Mouse (Mus musculus) midbrain, embryonic 16.5 days (tissue): ENCODE results near the gene Def6. TPM values are rescaled to one million over a fixed set of nuclear protein-coding genes. Genes with fewer than 3 reads are reported as not detected.
A peak's percentile ranks its signal among the peaks of the same experiment; 100 is the strongest.

Experiments
- ATAC-seq: fragments of 200-750 bp; cut with Nextera tagmentation; 2 replicates; pipeline ENCODE4 v1.8.0; 2017; ENCODE audit warnings: moderate TSS enrichment
- H3K27ac ChIP-seq: fragments of 300-500 bp; sonication (generic); 2 replicates; pipeline ENCODE4 v1.5.1; 2014; ENCODE audit warnings: mild to moderate bottlenecking, low read length, mixed read lengths
- H3K27me3 ChIP-seq: fragments of 300-500 bp; sonication (generic); 2 replicates; pipeline ENCODE4 v1.6.1; 2014; ENCODE audit warnings: low read depth, low read length, mixed read lengths; ENCODE audit not compliant: control insufficient read depth, insufficient read depth
- H3K36me3 ChIP-seq: fragments of 300-500 bp; sonication (generic); 2 replicates; pipeline ENCODE4 v1.6.1; 2014; ENCODE audit warnings: mild to moderate bottlenecking, low read length, moderate library complexity, mixed read lengths; ENCODE audit not compliant: control insufficient read depth, insufficient read depth
- H3K4me1 ChIP-seq: fragments of 300-500 bp; sonication (generic); 2 replicates; pipeline ENCODE4 v1.6.1; 2014; ENCODE audit warnings: mild to moderate bottlenecking, low read length, mixed read lengths; ENCODE audit not compliant: control insufficient read depth, insufficient read depth
- H3K4me2 ChIP-seq: fragments of 300-500 bp; sonication (generic); 2 replicates; pipeline ENCODE4 v1.6.1; 2014; ENCODE audit warnings: mild to moderate bottlenecking, low read length, mixed read lengths
- H3K4me3 ChIP-seq: fragments of 300-500 bp; sonication (generic); 2 replicates; pipeline ENCODE4 v1.5.1; 2014; ENCODE audit warnings: low read depth, mild to moderate bottlenecking, low read length, moderate library complexity, mixed read lengths
- H3K9ac ChIP-seq: fragments of 300-500 bp; sonication (generic); 2 replicates; pipeline ENCODE4 v1.6.1; 2014; ENCODE audit warnings: low read depth, low read length, mixed read lengths
- H3K9me3 ChIP-seq: fragments of 300-500 bp; sonication (generic); replicated peaks from 2 replicates; pipeline ENCODE4 v1.6.1; 2014; ENCODE audit warnings: mild to moderate bottlenecking, low read length, mixed read lengths; ENCODE audit not compliant: control insufficient read depth, poor library complexity, severe bottlenecking
- WGBS: fragments of 180-500 bp; shearing (Covaris S2); extraction: QIAGEN DNeasy Blood & Tissue Kit; methylation state at CpG from one replicate; pipeline ENCODE4 v1.1.7; 2014; 5-methylcytosine and 5-hydroxymethylcytosine counted together
- polyA plus RNA-seq: library from polyadenylated mRNA; unstranded; fragments of >200 nt; fragmentation: Nextera tagmentation; extraction: Ambion mirVana; gene quantifications from 2 replicates; pipeline ENCODE4 v1.2.1, GENCODE M21; 2015

Def6 gene
- polyA plus RNA-seq, 1 experiment from 2014 or later = 6.8 TPM

DNA sequence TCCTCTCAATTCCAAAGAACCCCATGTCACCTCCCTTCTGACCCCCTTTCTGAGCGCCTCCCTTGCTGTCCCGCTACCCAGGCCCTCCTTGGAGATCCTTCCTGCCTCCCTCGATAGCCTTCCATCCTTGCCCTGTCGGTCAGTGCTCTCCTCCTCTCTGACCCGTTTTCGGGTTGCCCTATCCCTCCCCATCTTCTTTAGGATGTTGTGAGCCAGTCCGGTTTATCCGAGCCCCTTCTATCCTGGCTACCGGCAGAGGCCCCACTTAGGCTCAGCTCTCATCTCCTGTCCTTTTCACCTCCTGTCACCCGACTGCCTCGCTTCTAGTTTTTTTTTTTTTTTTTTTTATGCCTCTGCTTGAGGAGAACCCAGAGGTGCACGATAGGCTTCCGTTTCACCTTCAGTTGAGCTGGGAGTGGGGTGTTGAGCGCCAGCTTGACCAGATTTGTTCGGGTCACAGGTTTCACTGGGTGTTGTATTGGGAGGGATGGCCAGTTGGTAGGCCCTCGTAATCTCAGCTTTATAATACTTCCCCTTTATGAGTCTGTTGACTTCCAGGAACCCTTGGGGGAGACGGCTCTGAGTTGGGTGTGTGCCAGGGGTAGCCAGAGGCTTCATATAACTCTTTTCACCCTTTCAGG is 25.6 kb downstream of the Def6 start:
- Histone ChIP-seq H3K27me3 (no peaks in the 10 kb centered on the region), H3K9me3 (no peaks in the 10 kb centered on the region), H3K9ac (peak overlapping the region; percentile 81), H3K4me1 (peaks cover 9% of the 10 kb centered on the region; the same call in 1 of the 2 replicates), H3K27ac (peak overlapping the region; percentile 43; the same call in 1 of the 2 replicates), H3K4me2 (peak overlapping the region; percentile 85), H3K4me3 (peak overlapping the region; percentile 78), H3K36me3 (no peaks in the 10 kb centered on the region)
- no peak for ATAC-seq
- 5% methylated on average over 17 of the region's 17 CpGs for WGBS

DNA sequence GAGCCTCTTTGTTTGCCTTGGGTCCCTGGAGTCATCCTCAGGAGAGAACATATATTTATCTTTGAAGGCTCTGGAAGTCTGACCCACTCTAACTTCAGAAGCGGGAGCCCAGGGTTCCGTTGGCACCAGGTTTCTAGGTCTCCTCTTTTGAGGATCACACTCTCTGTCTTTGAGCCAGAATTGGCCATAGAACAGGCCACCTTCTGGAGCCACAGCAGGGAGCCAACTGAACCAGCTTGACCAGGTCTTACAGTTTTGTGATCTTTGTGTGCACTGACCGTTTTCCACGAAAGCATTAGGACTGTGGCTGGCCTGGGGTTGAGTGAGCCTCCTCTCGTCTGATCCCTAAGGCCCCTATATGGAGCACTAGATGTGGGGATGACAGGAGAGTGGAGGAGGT is 27.1 kb downstream of the Def6 start:
- peak overlapping the region; percentile 5; the same call in 1 of the 2 replicates for H3K4me3 ChIP-seq
- H3K27ac ChIP-seq = no peak overlapping the region
- no peak for ATAC-seq
- peak overlapping the region; percentile 7; the same call in 1 of the 2 replicates for H3K4me2 ChIP-seq
- H3K36me3 ChIP-seq = no peaks in the 10 kb centered on the region
- H3K9me3 ChIP-seq = no peaks in the 10 kb centered on the region
- H3K4me1 ChIP-seq = peaks cover 9% of the 10 kb centered on the region; the same call in 1 of the 2 replicates
- H3K9ac ChIP-seq = no peak overlapping the region
- H3K27me3 ChIP-seq = no peaks in the 10 kb centered on the region
- 86% methylated on average over 5 of the region's 5 CpGs for WGBS

DNA sequence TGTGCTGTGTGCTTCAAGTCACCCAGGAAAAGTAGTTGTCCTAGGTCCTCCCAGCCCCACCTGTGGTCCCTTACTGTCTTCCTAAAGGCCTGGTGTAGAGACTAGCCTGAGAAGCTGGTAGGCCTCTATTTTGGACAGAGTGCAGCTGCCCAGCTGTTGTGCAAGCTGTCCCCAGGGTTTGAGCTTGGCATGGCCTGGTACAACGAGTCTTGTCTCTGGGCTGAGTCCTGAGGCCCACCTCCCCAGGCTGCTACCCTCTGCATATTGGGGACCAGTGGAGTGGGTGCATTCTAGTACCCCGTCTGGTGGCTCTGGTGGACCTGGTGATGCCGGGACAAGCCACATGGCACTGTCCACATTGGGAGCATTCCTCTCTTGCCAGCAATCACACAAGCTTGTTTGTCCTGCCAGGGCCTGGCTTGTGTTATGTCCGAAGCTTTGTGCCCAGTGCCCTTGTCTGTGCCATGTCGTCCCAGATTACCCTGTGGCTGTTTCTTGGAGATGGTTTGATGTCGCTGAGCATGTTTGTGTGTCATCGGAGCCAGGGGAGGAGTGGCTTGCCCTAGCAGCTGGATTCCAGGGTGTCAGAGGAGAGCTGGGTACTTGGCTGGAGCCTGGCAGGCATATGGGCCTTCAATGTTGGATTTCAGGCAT is 28.5 kb downstream of the Def6 start:
- Histone ChIP-seq H3K9me3 (no peaks in the 10 kb centered on the region), H3K9ac (no peak overlapping the region), H3K4me1 (peaks cover 9% of the 10 kb centered on the region; the same call in 1 of the 2 replicates), H3K36me3 (no peaks in the 10 kb centered on the region), H3K27me3 (no peaks in the 10 kb centered on the region), H3K4me2 (no peak overlapping the region), H3K4me3 (no peak overlapping the region), H3K27ac (no peak overlapping the region)
- 85% methylated on average over 7 of the region's 7 CpGs for WGBS
- no peak for ATAC-seq

DNA sequence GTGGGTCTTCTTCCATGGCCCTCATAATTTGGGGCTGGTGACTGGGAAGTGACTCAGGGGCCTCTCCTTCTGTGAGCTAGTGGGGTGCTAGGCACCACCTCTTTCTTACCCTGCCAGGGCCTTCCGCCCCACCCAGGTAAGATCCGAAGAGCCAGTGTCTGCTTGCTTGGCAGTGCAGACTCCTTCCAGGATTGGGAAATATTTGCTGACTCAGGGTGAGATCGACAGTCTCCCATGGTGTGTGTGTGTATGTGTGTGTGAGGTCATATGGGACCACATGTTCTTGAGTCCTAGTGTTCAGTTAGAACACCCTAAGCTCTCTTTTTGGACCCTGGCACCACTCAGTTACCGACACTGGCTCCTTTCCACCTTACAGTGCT is 29.0 kb downstream of the Def6 start:
- peaks cover 9% of the 10 kb centered on the region; the same call in 1 of the 2 replicates for H3K4me1 ChIP-seq
- H3K9me3 ChIP-seq = no peaks in the 10 kb centered on the region
- 90% methylated on average over 4 of the region's 4 CpGs for WGBS
- no peaks in the 10 kb centered on the region for H3K27me3 ChIP-seq
- H3K27ac ChIP-seq = no peak overlapping the region
- no peaks in the 10 kb centered on the region for H3K36me3 ChIP-seq
- H3K4me2 ChIP-seq = no peak overlapping the region
- no peak overlapping the region for H3K9ac ChIP-seq
- H3K4me3 ChIP-seq = no peak overlapping the region
- ATAC-seq = no peak

DNA sequence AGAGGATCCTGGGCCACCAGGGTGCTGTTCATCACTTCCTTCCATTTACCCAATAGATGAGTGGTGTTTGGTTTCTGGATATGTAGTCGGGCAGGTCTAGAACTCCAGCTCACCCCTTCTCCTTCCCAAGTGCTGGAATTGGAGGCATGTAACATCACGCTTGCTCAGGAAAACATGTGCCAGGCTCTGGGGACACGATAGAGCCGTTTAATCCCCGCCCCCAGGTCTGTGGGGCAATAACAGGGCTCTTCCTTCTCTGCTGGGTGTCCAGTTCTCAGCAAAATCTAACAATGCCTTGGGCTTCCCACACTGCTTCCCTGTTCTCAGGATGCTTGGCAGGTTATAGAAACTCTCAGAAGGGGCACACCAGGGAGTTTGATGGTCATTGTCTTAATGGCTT is 29.8 kb downstream of the Def6 start:
- no peak overlapping the region for H3K27ac ChIP-seq

DNA sequence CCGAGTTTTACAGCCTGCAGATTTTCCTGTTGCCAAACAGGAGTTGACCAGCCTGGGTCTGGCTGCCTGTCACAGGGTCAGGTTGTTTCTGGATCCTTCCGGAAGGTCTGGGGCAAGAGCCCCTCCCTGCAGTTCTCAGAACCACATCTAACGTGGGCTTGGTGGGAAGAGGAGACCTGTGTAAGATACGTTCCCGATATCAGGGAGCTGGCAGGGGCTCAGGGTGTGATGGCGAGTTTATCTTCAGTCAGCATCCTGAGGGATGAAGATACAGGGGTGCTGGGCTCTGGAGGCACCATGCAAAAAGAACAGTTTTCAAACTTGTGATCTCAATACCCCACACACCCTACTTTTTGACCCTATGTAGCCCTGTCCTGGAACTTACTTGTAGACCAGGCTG is 30.3 kb downstream of the Def6 start:
- H3K4me1 ChIP-seq = peaks cover 7% of the 10 kb centered on the region; the same call in 1 of the 2 replicates
- H3K9me3 ChIP-seq = no peaks in the 10 kb centered on the region
- H3K36me3 ChIP-seq = no peaks in the 10 kb centered on the region
- H3K27me3 ChIP-seq = no peaks in the 10 kb centered on the region
- H3K4me2 ChIP-seq = no peak overlapping the region
- H3K4me3 ChIP-seq = no peak overlapping the region
- no peak overlapping the region for H3K27ac ChIP-seq
- ATAC-seq = no peak
- 72% methylated on average over 6 of the region's 6 CpGs for WGBS
- no peak overlapping the region for H3K9ac ChIP-seq

More for the DNA sequence above, 29.8 kb downstream of the Def6 start:
- 53% methylated on average over 5 of the region's 5 CpGs for WGBS
- Histone ChIP-seq H3K27me3 (no peaks in the 10 kb centered on the region), H3K4me2 (no peak overlapping the region), H3K9ac (no peak overlapping the region), H3K4me1 (peaks cover 7% of the 10 kb centered on the region; the same call in 1 of the 2 replicates), H3K36me3 (no peaks in the 10 kb centered on the region), H3K4me3 (no peak overlapping the region), H3K9me3 (no peaks in the 10 kb centered on the region)
- no peak for ATAC-seq

DNA sequence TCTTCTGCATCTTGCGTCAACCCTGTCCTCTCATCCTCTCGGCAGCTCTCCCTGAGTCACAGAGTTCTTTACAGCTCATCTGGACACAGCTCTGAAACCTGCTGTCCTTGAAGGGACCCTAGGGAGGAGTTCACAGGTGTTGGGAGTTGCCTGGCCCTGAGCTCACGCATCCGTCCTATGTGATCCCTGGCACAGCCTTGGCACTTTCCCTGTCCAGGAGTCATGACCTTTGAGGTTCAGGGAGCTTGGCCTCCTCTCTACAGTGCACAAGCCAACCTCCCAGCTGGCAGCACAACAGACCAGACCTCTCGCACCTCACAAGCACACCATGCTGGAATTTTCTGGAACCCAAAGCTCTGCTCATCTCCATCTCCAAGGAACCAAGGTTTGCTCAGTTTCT is 33.3 kb downstream of the Def6 start:
- Histone ChIP-seq H3K9ac (no peak overlapping the region), H3K4me3 (no peak overlapping the region), H3K4me1 (0 out of 2 replicates have a peak, but pooled peaks cover 6% of the 10 kb centered on the region), H3K9me3 (no peaks in the 10 kb centered on the region), H3K4me2 (no peak overlapping the region), H3K36me3 (no peaks in the 10 kb centered on the region), H3K27ac (no peak overlapping the region), H3K27me3 (no peaks in the 10 kb centered on the region)
- no peak for ATAC-seq
- WGBS = 92% methylated on average over 5 of the region's 5 CpGs

DNA sequence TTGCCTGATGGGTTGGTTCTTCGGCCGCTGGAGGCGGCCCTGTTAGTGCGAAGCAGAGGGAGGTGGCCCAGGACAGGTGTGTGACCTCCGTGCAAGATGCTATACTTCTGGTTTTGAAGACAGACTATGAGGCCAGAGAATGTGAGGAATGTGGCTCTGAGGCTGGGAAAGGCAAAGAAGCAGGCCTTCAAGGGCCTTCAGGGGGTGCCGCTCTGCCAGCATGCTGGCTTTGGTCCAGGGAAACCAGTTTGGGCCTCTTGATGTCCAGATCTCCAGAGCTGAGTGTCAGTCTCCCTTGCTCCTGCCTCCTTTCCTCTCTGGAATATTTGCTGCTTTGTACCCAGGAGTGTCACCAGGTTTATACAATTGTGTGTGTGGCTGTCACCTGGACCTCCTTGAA is 34.7 kb downstream of the Def6 start:
- Histone ChIP-seq H3K9me3 (no peaks in the 10 kb centered on the region), H3K4me1 (0 out of 2 replicates have a peak, but pooled peaks cover 6% of the 10 kb centered on the region), H3K4me2 (no peak overlapping the region), H3K4me3 (no peak overlapping the region), H3K27ac (no peak overlapping the region), H3K36me3 (no peaks in the 10 kb centered on the region), H3K9ac (no peak overlapping the region), H3K27me3 (no peaks in the 10 kb centered on the region)
- WGBS = 86% methylated on average over 6 of the region's 6 CpGs
- no peak for ATAC-seq

DNA sequence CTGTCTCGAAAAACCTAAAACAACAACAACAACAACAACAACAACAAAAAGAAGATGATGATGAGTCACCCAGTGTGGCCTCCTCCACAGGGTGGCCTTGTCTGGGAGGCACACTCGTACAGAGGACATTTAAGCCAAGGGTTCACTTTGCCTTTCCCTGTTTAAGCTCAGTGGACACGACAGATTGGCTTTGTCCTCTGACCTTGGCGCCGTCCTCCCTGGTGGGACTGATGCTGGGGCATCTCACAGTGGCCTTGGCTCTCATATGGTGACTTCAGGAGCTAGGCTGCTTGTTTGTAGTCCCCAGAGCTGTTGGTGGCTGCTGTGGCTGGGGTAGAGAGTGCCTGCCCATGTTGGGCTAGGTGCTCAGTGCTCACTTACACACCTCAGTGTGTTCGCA is 36.6 kb downstream of the Def6 start:
- Histone ChIP-seq H3K9ac (no peak overlapping the region), H3K27me3 (no peaks in the 10 kb centered on the region), H3K4me3 (no peak overlapping the region), H3K4me1 (0 out of 2 replicates have a peak, but pooled peaks cover 6% of the 10 kb centered on the region), H3K36me3 (no peaks in the 10 kb centered on the region), H3K27ac (peak overlapping the region; percentile 56), H3K9me3 (no peaks in the 10 kb centered on the region), H3K4me2 (no peak overlapping the region)
- 85% methylated on average over 6 of the region's 6 CpGs for WGBS
- ATAC-seq = no peak
